Mouse (Mus musculus) ovary, postnatal 10 days (tissue): ENCODE measurements around the gene Sdf2l1.
"Not testable (repeated sequence)": the region's sequence is repeated elsewhere in the genome, so short reads cannot be mapped to it uniquely, and the experiment has no call there.

ENCODE experiments used
- DNase-seq: peaks from one replicate; pipeline ENCODE4 v3.0.0; 2022; ENCODE audit warnings: low spot score

Gene Sdf2l1

GRCm38 (mm10) chr16:17132089-17132905, at the start of gene Sdf2l1:
Sdf2l1 (minus strand) TSS chr16:17132383.
- peak; percentile 83 for DNase-seq

GRCm38 (mm10) chr16:17181382-17181781, 49.2 kb upstream of the Sdf2l1 start:
- no peak for DNase-seq

GRCm38 (mm10) chr16:17179706-17180105, 47.5 kb upstream of the Sdf2l1 start:
- no peak for DNase-seq

GRCm38 (mm10) chr16:17177623-17178170, 45.5 kb upstream of the Sdf2l1 start:
- no peak for DNase-seq

- DNase-seq: no peak
Measured at GRCm38 (mm10) chr16:17175765-17176164, 43.6 kb upstream of the Sdf2l1 start.

GRCm38 (mm10) chr16:17168049-17168448, 35.9 kb upstream of the Sdf2l1 start:
- no peak for DNase-seq

- DNase-seq: no peak
Measured at GRCm38 (mm10) chr16:17167179-17167578, 35.0 kb upstream of the Sdf2l1 start.

- DNase-seq: not testable (repeated sequence)
Measured at GRCm38 (mm10) chr16:17165478-17165877, 33.3 kb upstream of the Sdf2l1 start.

GRCm38 (mm10) chr16:17154346-17154745, 22.2 kb upstream of the Sdf2l1 start:
- no peak for DNase-seq

GRCm38 (mm10) chr16:17151874-17152273, 19.7 kb upstream of the Sdf2l1 start:
- no peak for DNase-seq

- no peak for DNase-seq
Measured at GRCm38 (mm10) chr16:17150520-17151258, 18.5 kb upstream of the Sdf2l1 start.

- no peak for DNase-seq
Measured at GRCm38 (mm10) chr16:17148084-17148483, 15.9 kb upstream of the Sdf2l1 start.

GRCm38 (mm10) chr16:17147391-17147929, 15.3 kb upstream of the Sdf2l1 start:
- DNase-seq: no peak

- peak; percentile 17 for DNase-seq
Measured at GRCm38 (mm10) chr16:17146772-17147235, 14.6 kb upstream of the Sdf2l1 start, which contains the start of gene Ccdc116. Ccdc116 (minus strand) TSS chr16:17147229.

GRCm38 (mm10) chr16:17144339-17144738, 12.2 kb upstream of the Sdf2l1 start, which contains the start of gene Ydjc:
Ydjc (plus strand) TSS chr16:17144621.
- DNase-seq: no peak

GRCm38 (mm10) chr16:17137355-17137754, 5.2 kb upstream of the Sdf2l1 start:
- DNase-seq: no peak

GRCm38 (mm10) chr16:17132906-17133200, 670 bp upstream of the Sdf2l1 start:
- DNase-seq: no peak

GRCm38 (mm10) chr16:17131191-17132088, 743 bp downstream of the Sdf2l1 start:
- DNase-seq: peak; percentile 9

GRCm38 (mm10) chr16:17127292-17127691, 4.9 kb downstream of the Sdf2l1 start:
- no peak for DNase-seq

- DNase-seq: peak; percentile 26
Measured at GRCm38 (mm10) chr16:17124871-17125520, 7.2 kb downstream of the Sdf2l1 start, which contains the start of gene 2610318N02Rik. 2610318N02Rik (minus strand) TSS chr16:17125167.
